In the genomic region with DNA sequence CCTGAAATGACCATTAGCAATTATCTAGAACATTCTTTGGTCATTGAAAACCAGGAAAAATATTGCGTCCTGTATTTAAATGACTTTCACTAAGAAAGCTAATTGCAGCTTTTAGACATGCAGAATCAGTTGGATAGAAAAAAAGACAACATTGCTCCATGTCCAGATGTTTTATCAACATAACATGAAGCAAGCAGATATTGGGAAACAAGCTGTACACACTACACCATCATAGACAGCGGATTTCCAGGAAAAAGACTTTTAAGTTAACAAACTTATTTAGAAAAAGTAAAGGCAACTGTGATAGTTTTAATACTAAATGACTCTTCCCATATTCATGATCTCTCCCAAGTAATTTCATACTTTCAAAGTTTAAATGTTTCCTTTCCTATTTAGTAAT, we compare ENCODE assay signal across 35 mouse cellular contexts.
"Had no signal": no experiment of that assay in that cellular context is flagged by ENCODE, and none has a peak within 500 bp of the region (broad histone marks: within the 10 kb centered on the region; RNA-seq: fewer than 3 reads in every experiment).

No protein-coding gene starts in this region.

- H3K4me1 ChIP-seq: heart, embryonic 10.5 days; heart, embryonic 12.5 days; heart, embryonic 13.5 days; heart, embryonic 15.5 days; hindbrain, embryonic 10.5 days; hindbrain, embryonic 12.5 days; hindbrain, embryonic 13.5 days; hindbrain, embryonic 15.5 days; intestine, embryonic 15.5 days; kidney, embryonic 15.5 days had no signal

- H3K4me2 ChIP-seq: heart, embryonic 11.5 days; heart, embryonic 12.5 days; heart, embryonic 13.5 days; heart, embryonic 15.5 days; hindbrain, embryonic 12.5 days; hindbrain, embryonic 13.5 days; hindbrain, embryonic 14.5 days; hindbrain, embryonic 15.5 days; intestine, embryonic 15.5 days; kidney, embryonic 15.5 days had no signal

- H3K9me3 ChIP-seq: heart, embryonic 10.5 days; heart, embryonic 12.5 days; heart, embryonic 13.5 days; heart, embryonic 15.5 days; hindbrain, embryonic 10.5 days; hindbrain, embryonic 12.5 days; hindbrain, embryonic 13.5 days; hindbrain, embryonic 15.5 days; intestine, embryonic 15.5 days; kidney, embryonic 15.5 days had no signal

- ATAC-seq: hindbrain, embryonic 16.5 days; hindbrain, postnatal 0 days; inflammation-experienced regulatory T-cells, adult 6 months; intestine, embryonic 15.5 days; intestine, embryonic 16.5 days; intestine, postnatal 0 days had no signal

- DNase-seq: heart, postnatal 10 days; heart, postnatal 14 days; heart, postnatal 36 days; heart, postnatal 4 days; kidney, adult 11 months; kidney, adult 18-20 months; kidney, adult 2 months; kidney, adult 8-10 months; kidney, adult 9 months; kidney, postnatal 10 days; kidney, postnatal 14 days; kidney, postnatal 25 days; kidney, postnatal 36 days; kidney, postnatal 4 days; layer of hippocampus, adult 9-11 months; layer of hippocampus, postnatal 36 days had no signal

- H3K4me3 ChIP-seq: heart, embryonic 10.5 days; heart, embryonic 12.5 days; heart, embryonic 13.5 days; heart, embryonic 15.5 days; hindbrain, embryonic 10.5 days; hindbrain, embryonic 12.5 days; hindbrain, embryonic 13.5 days; hindbrain, embryonic 15.5 days; intestine, embryonic 15.5 days; kidney, embryonic 15.5 days; layer of hippocampus, adult 2 months had no signal

- H3K9ac ChIP-seq: heart, embryonic 12.5 days; heart, embryonic 13.5 days; heart, embryonic 15.5 days; hindbrain, embryonic 12.5 days; hindbrain, embryonic 13.5 days; hindbrain, embryonic 14.5 days; hindbrain, embryonic 15.5 days; intestine, embryonic 15.5 days; kidney, embryonic 15.5 days had no signal

- H3K27ac ChIP-seq: heart, embryonic 10.5 days; heart, embryonic 13.5 days; heart, embryonic 15.5 days; hindbrain, embryonic 10.5 days; hindbrain, embryonic 12.5 days; hindbrain, embryonic 13.5 days; hindbrain, embryonic 14.5 days; hindbrain, embryonic 15.5 days; hindbrain, postnatal 0 days; intestine, embryonic 15.5 days; kidney, embryonic 15.5 days; kidney, postnatal 0 days; layer of hippocampus, adult 2 months had no signal

- H3K36me3 ChIP-seq: heart, embryonic 10.5 days; heart, embryonic 12.5 days; heart, embryonic 13.5 days; heart, embryonic 15.5 days; hindbrain, embryonic 10.5 days; hindbrain, embryonic 12.5 days; hindbrain, embryonic 13.5 days; hindbrain, embryonic 15.5 days; intestine, embryonic 15.5 days; kidney, embryonic 15.5 days had no signal

- H3K27me3 ChIP-seq: heart, embryonic 12.5 days; heart, embryonic 13.5 days; heart, embryonic 15.5 days; hindbrain, embryonic 12.5 days; hindbrain, embryonic 13.5 days; hindbrain, embryonic 15.5 days; intestine, embryonic 15.5 days; kidney, embryonic 15.5 days had no signal
